Mouse (Mus musculus): Measurements from ENCODE around the gene Defb42.
A peak's percentile ranks its signal among the peaks of the same experiment; 100 is the strongest.

DNA sequence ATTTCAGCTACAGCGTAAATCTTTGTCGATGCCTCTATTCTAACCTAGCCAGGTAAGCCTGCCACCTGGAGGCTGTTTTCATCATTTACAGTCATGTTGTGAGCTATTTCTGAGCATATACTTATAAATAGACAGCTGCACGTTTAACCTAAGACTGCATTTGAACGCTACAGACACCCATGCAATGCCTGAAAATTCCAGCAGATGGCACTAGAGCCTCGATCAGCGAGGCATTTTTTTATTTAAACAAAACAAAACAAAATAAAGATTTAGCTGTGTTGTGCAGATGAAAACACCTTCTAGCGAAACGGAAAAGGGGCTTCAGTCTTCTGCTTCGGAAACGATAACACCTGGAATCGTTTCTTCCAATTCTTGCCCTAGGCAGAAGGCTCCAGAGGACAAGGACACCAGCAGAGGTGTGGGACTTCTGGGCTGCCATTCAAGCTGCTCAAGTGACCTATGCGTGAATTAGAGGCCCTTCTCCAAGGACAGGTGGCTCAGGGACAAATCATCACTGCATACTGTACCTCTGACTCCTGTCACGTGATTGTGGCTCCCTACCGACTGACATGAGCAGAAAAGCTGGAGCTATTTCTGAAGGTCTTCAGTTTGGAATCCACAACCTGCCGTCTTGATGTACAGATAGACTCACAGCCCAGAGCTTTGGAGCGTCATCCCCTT, 20.0 kb downstream of the Defb42 start:
- peak; percentile 98 for TF ChIP-seq CTCF (conservative IDR thresholded peaks at IDR 0.05; ENCODE audit: low read length)
- no peak for TF ChIP-seq POU5F1 (IDR thresholded peaks at IDR 0.05; ENCODE audit: borderline replicate concordance, low read length)

All from E14TG2a.4 (cell line).